Mouse (Mus musculus): ENCODE data around the gene Slc38a10.

The Slc38a10 gene

DNA sequence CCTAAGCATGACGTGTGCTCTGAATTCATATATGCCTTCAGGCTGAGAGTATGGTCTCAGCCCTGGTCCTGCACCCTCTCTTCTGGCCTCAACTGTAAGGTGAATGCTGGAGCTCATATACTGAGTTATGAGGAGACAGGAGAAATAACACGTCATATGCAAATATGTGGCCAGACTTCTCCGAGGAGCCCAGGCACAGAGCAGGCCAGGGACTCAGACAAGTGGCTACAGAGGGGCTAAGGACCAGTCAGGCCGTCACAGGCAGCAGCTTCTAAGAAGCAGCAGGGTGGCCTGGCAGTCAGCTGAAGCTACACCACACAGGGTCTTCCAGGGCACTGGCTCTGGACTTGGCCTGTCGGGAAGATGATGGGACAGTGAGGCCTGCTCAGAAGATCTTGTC lies 87.8 kb downstream of the Slc38a10 start:
- DNase-seq (ENCODE audit: extremely low read depth, low read depth, low spot score) = no peak

DNA sequence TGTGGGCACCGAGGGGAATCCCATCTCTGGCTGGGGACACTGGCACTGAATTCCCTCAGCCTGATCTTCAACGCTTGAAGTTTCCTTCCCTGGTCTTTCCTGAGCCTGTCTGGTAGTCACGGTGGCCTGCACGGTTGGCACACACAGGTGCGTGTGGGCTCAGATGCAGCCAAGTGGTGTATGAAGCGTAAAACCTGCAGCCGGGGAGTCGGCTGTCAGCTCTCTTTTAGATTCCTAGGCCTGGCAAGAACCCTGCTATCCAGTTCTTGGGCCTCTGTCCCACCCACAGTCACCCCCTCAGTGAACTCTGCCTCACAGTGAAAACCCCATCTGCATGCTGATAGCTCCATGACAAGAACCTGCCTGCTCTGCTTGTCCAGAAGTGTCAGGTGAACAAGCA lies 90.5 kb downstream of the Slc38a10 start:
- no peak for DNase-seq (ENCODE audit: extremely low read depth, low read depth, low spot score)

DNA sequence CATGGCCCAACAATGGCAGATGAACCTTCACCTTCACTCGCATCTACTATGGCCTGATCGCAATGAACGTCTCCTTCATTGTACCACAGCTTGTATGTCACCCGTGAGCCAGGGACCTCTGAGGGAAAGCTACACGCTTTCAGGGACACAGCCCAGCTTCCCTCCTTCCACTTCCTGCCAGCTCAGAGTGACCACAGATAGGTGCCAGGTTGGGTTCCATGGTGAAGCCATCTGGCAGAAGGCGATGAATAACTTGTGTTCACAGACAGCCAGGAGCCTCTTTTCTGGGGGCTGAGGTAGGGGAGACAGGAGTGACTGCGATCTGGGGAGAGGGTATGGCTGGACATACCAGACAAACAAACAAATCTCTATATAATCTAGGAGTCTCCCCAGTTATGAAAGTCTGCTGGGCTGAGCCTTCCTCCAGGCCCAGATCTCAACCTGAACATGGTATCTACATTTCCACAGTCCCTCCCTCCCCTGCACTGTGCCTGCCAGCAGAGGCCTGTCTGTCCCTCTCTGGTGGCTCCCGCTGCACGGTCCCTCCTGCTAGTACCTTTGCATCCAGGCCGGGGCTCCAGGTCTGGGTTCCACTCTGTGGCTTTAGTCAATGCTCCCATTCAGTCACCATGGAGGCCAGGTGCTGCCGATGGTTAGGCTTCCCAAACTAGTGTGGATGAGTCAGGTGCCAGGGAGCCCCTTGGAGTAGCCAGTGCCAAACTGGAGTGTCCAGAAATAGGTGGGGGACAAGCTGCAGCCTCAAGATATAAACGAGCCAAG lies 95.0 kb downstream of the Slc38a10 start:
- DNase-seq (ENCODE audit: extremely low read depth, low read depth, low spot score) = no peak
